Mouse (Mus musculus): ENCODE data around the gene Tmem181a.
"Not testable (repeated sequence)": the region's sequence is repeated elsewhere in the genome, so short reads cannot be mapped to it uniquely, and the experiment has no call there.

DNA sequence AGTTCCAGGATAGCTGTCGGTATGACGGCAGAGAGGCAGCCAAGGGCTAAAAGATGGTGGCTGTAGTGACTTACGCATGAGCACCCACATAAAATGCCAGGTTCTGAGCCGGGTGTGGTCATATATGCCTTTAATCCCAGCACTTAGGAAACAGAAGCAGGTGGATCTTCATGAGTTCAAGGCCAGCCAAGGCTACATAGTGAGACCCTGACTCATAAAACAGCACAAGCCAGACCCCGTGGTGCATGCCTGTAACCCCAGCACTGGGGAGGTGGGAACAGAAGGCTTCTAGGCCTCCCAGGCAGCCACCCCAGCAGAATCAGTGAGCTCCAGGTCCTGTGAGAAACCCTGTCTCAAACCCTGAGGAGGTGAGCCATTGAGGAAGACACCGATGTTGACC lies 48.2 kb downstream of the Tmem181a start:
- TF ChIP-seq POLR2A (IDR thresholded peaks at IDR 0.05; ENCODE audit: low read depth, low read length); CTCF (conservative IDR thresholded peaks at IDR 0.05; ENCODE audit: insufficient read depth, insufficient read length, low read depth, low read length): not testable (repeated sequence)

All from kidney, adult 2 months (tissue).